Mouse (Mus musculus): ENCODE measurements around the gene Thbs1.

DNA sequence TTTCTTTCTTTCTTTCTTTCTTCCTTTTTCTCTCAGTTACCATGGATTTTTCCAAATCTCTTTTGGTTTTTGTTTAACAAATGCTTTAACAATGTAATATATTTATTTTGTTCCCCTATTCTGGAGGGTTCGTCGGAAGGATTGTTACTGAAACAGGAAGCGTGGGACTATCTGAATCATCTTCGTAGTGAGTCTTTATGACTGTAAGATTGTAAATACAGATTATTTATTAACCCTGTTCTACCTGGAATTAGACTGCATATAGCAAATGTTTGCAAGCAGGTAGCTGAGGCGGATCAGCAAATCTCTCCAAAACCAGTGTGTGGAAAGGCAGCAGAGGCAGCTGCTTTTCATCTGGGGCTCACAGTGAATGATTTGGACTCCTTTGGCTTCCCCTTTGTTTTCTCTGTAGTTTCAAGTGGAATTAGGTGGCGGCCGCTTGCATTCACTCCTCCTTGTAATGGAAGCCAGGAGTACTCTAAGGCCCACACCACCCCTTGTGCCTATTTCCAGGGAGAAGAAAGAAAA lies 14.3 kb downstream of the Thbs1 start:
- TF ChIP-seq CTCF (IDR thresholded peaks at IDR 0.05; ENCODE audit: borderline replicate concordance, insufficient read depth, low read length) (no peak), POLR2A (IDR thresholded peaks at IDR 0.05; ENCODE audit: low read depth, low read length) (peak; percentile 61)
